Mouse (Mus musculus) erythroblast, embryonic 14.5 days (primary cell): Measurements from ENCODE around the gene Olfr223.

Experiments
- GATA1 ChIP-seq: IDR thresholded peaks from 2 replicates; pipeline ENCODE4 v1.6.1; 2012; ENCODE audit warnings: low read length, inconsistent platforms, mixed read lengths
- TAL1 ChIP-seq: IDR thresholded peaks from 3 replicates; pipeline ENCODE4 v1.6.1; 2012; ENCODE audit warnings: low read length, inconsistent platforms, mixed read lengths

DNA sequence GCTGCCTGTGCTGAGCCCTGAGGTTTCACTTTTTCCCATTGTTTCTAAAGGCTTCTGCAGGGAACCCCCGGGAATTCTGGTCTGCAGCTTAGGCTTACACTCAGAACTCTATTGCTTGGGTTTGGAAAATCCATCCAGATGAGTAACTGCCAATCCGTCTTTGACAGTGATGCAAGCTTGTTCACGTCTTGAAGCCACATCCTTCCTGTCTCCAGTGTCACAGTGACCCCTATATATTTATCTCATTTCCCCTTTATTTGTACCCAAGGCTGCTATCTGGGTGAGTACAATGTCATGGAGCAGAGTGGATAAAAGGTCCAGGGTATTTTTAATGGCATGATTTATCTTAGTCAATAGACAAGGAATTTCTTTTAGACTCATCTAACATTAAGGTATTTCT is 51.8 kb downstream of the Olfr223 start, which contains the start of gene Nlrp3:
- no peak for TF ChIP-seq GATA1
- TF ChIP-seq TAL1, result no peak
